Mouse (Mus musculus): Measurements from ENCODE around the gene Terb2. TPM values are rescaled to one million over a fixed set of nuclear protein-coding genes. Genes with fewer than 3 reads are reported as not detected.

The Terb2 gene
- total and polyA plus RNA-seq, 3 experiments: not detected

- Histone ChIP-seq H3K79me2 (ENCODE audit: control insufficient read depth, insufficient read depth, low read length, poor library complexity) (peaks cover 9% of the 10 kb centered on the region), H3K36me3 (ENCODE audit: control insufficient read depth in 1 of 2, insufficient read depth in 2 of 2, low read length in 2 of 2) (peaks cover 0 to 22% of the 10 kb centered on the region in 2 experiments; a peak in 2 of 4 replicates), H3K27ac (ENCODE audit: control insufficient read depth, low read depth, low read length) (no peak overlapping the region), H3K4me3 (ENCODE audit: control insufficient read depth in 1 of 2, insufficient read depth in 1 of 2, low read depth in 2 of 2, low read length in 2 of 2) (no peak overlapping the region), H3K9me3 (replicated peaks; ENCODE audit: insufficient read depth, low read length) (no peaks in the 10 kb centered on the region), H3K27me3 (ENCODE audit: control insufficient read depth in 1 of 2, insufficient read depth in 2 of 2, low read length in 2 of 2) (no peaks in the 10 kb centered on the region), H3K4me1 (ENCODE audit: control insufficient read depth in 1 of 2, insufficient read depth in 2 of 2, low read length in 2 of 2) (peaks cover 6 to 15% of the 10 kb centered on the region in 2 experiments), H3K9ac (ENCODE audit: control insufficient read depth, low read depth, low read length, poor library complexity, severe bottlenecking) (no peak overlapping the region)
- TF ChIP-seq UBTF (IDR thresholded peaks at IDR 0.05; ENCODE audit: borderline replicate concordance, insufficient read depth, low read depth, low read length): no peak
- no peak for TF ChIP-seq MXI1 (IDR thresholded peaks at IDR 0.05; ENCODE audit: low read depth, low read length)
- TF ChIP-seq ETS1 (IDR thresholded peaks at IDR 0.05; ENCODE audit: low read depth, low read length): no peak
- no peak for TF ChIP-seq HCFC1 (IDR thresholded peaks at IDR 0.05; ENCODE audit: low read depth, low read length)
- no peak for TF ChIP-seq ZNF384 (IDR thresholded peaks at IDR 0.05; ENCODE audit: low read depth, low read length)
- no peak for TF ChIP-seq POLR2AphosphoS5 (IDR thresholded peaks at IDR 0.05; ENCODE audit: borderline replicate concordance, low read depth, low read length)
- TF ChIP-seq MYB (IDR thresholded peaks at IDR 0.05; ENCODE audit: low read depth, low read length): no peak
- TF ChIP-seq JUND (IDR thresholded peaks at IDR 0.05; ENCODE audit: low read depth, low read length): no peak
- TF ChIP-seq ZC3H11A (IDR thresholded peaks at IDR 0.05; ENCODE audit: low read depth, low read length): no peak
- no peak for TF ChIP-seq E2F4 (IDR thresholded peaks at IDR 0.05; ENCODE audit: borderline replicate concordance, low read depth, low read length)
- no peak for TF ChIP-seq RAD21 (IDR thresholded peaks at IDR 0.05; ENCODE audit: low read depth, low read length)
- no peak for TF ChIP-seq TCF12 (IDR thresholded peaks at IDR 0.05; ENCODE audit: low read depth, low read length)
- no peak for TF ChIP-seq MAFK (IDR thresholded peaks at IDR 0.05; ENCODE audit: borderline replicate concordance, low read depth, low read length)
- no peak for TF ChIP-seq USF1 (IDR thresholded peaks at IDR 0.05; ENCODE audit: low read depth, low read length)
- DNase-seq (ENCODE audit: low read depth, low spot score): no peak
Measured at GRCm38 (mm10) chr2:122236321-122236720, 50.2 kb downstream of the Terb2 start.

DNA sequence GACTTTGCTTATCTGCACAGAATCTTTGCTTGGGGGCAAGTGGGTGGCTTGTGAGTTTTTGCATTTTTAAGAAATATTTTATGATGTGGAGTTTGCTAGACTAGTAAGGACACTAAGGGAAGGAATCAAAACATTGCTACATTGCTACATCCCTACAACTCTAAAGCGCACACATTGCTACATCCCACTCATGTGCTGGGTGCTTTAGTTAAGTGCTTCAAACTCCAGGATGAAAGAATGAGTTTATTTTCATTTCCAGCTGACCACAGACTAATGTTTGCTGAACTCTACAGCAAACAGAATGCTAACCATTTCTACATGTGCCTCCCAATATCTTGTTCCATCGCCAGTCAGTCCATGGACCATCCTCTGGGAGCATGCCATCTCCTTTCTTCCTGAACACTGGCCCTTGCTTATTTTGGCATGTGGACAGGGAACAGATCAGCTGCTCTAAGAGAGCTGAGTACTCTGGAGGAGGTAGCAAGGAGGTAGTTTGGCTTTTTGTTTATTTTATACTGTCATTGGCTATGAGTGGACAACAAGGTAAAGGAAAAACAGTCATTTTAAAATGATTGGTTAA lies 51.9 kb downstream of the Terb2 start:
- Histone ChIP-seq H3K27me3 (ENCODE audit: control insufficient read depth in 1 of 2, insufficient read depth in 2 of 2, low read length in 2 of 2) (no peaks in the 10 kb centered on the region), H3K27ac (ENCODE audit: control insufficient read depth, low read depth, low read length) (no peak overlapping the region), H3K4me1 (ENCODE audit: control insufficient read depth in 1 of 2, insufficient read depth in 2 of 2, low read length in 2 of 2) (peaks cover 9 to 20% of the 10 kb centered on the region in 2 experiments), H3K79me2 (ENCODE audit: control insufficient read depth, insufficient read depth, low read length, poor library complexity) (peaks cover 9% of the 10 kb centered on the region), H3K36me3 (ENCODE audit: control insufficient read depth in 1 of 2, insufficient read depth in 2 of 2, low read length in 2 of 2) (peaks cover 0 to 26% of the 10 kb centered on the region in 2 experiments; a peak in 2 of 4 replicates), H3K9me3 (replicated peaks; ENCODE audit: insufficient read depth, low read length) (no peaks in the 10 kb centered on the region), H3K4me3 (ENCODE audit: control insufficient read depth in 1 of 2, insufficient read depth in 1 of 2, low read depth in 2 of 2, low read length in 2 of 2) (no peak overlapping the region), H3K9ac (ENCODE audit: control insufficient read depth, low read depth, low read length, poor library complexity, severe bottlenecking) (no peak overlapping the region)
- no peak for DNase-seq (ENCODE audit: low read depth, low spot score)
- TF ChIP-seq TBP (IDR thresholded peaks at IDR 0.05; ENCODE audit: low read depth, low read length) (no peak), ZNF384 (IDR thresholded peaks at IDR 0.05; ENCODE audit: low read depth, low read length) (no peak), MYB (IDR thresholded peaks at IDR 0.05; ENCODE audit: low read depth, low read length) (no peak), MYC (IDR thresholded peaks at IDR 0.05; ENCODE audit: low read depth, low read length) (no peak), POLR2AphosphoS5 (IDR thresholded peaks at IDR 0.05; ENCODE audit: borderline replicate concordance, low read depth, low read length) (no peak), GATA1 (IDR thresholded peaks at IDR 0.05; ENCODE audit: low read depth, low read length) (no peak), MAFK (IDR thresholded peaks at IDR 0.05; ENCODE audit: borderline replicate concordance, low read depth, low read length) (no peak), MXI1 (IDR thresholded peaks at IDR 0.05; ENCODE audit: low read depth, low read length) (no peak), EP300 (IDR thresholded peaks at IDR 0.05; ENCODE audit: low read depth in 1 of 2, low read length in 2 of 2) (no peak)

Measured in MEL (cell line).